Mouse (Mus musculus): ENCODE measurements around the gene Gm14685.
"Not testable (repeated sequence)": the region's sequence is repeated elsewhere in the genome, so short reads cannot be mapped to it uniquely, and the experiment has no call there.

Gm14685 gene

DNA sequence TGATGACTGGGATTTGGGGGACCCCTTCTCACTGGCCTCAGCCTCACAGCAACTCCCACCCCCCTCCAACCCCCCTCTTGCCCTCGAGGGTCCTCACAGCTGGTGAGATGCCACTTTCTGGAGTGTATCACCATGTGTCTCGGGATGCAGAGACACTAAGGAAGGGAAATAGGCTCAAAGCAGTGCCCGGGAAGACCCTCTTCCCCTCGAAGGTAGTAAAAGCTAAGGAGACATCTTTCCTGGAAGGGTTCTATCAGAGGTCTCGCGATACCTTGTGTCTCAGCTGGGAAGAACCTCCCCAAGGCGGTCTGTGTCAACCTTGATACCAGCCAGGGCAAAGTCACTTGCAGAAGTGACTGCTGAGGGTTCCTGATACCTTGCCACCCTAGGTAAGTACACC lies at the start of gene Gm14685:
TSS of gene Gm14685 (plus strand) at position 301 of the 400 bp plus-strand sequence.
- not testable (repeated sequence) for DNase-seq (ENCODE audit: low spot score in 2 of 2)

DNA sequence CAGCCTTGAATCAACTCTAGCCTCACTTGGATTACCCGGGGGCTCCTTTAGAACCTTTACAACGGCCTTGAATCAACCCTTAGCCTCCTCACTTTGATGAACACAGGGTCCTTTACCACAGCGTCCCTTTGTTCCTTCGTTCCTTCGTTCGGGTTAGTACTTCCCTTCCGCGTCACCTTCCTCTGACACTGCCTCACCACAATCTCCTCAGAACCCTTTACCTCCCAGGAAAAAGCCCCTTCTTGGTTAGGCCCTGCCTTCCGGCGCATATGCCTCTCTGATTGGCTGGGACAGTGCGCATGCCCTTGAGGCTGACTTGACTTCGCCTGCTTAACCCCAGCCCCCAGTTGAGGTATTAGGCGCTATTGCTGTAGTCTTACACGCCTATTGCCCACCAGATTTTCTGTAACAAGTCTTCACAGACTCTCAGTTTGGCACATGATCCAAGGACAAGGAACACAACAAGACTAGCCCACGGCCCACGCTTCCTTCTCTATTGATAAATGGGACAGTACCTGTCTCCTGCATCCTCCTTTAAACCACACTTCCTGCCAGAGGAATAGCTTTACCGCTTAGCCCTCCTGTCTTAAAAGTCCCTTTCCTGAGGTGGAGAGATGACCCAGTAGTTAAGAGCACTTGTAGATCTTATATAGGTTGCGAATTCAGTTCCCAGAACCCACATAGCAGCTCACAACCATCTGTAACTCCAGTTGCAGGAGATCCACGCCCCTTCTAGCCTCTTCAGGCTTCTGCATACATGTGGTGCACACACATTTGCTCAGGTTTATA lies 34.4 kb upstream of the Gm14685 start, which contains the start of gene Xlr4a:
TSS of gene Xlr4a (minus strand) at position 212 of the 789 bp plus-strand sequence.
- DNase-seq (ENCODE audit: low spot score in 2 of 2), result not testable (repeated sequence)

DNA sequence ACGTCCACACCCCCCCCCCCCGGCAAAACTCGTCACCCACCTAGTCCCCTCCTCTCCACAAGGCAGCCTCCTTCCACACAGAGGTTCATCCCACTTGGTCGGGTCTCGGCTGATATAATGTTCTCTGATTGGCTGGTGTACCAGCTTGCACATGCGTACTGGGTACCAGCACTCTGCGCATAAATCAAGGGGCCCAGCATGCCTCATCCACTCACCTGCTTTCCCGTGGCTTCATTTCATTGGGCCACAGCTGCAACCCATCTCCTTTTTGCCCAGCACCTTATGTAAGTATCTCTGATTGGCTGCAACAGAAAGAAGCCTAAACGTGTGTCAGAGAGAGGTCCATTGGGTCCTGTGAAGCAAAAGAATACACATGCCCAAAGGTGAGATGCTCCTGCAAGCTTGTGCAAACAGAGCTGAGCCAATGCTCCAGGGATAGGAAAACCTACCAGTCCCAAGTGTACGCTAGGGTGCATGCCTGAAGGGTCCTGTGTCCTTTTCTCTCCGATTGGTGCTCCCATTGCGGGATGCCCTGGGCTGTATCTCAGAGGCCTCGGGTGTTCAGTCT lies 19.8 kb upstream of the Gm14685 start, which contains the start of gene Xlr3a:
TSS of gene Xlr3a (minus strand) at position 155 of the 568 bp plus-strand sequence.
- not testable (repeated sequence) for DNase-seq (ENCODE audit: low spot score in 2 of 2)

- not testable (repeated sequence) for DNase-seq (ENCODE audit: low spot score in 2 of 2)
Observed at GRCm38 (mm10) chrX:73122859-73123829, 6.3 kb downstream of the Gm14685 start.

GRCm38 (mm10) chrX:73143218-73143618 lies 26.4 kb downstream of the Gm14685 start:
- not testable (repeated sequence) for DNase-seq (ENCODE audit: low spot score in 2 of 2)

DNA sequence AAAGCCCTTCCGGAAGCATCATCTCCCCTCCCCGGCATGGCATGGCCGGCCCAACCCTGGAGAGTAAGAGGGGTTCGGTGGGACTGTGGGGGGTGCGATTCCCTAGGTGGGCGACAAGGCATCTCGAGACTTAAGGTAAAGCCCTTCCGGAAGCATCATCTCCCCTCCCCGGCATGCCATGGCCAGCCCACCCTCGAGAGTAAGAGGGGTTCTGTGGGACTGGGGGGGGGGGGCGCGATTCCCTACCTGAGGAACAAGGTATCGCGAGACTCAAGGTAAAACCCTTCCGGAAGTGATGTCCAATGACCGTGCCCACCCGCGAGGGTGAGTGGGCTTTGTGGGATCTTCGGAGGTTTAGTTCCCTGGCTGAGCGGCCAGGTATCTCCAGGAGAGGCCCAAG lies 31.6 kb downstream of the Gm14685 start, which contains the start of gene Xlr5b:
TSS of gene Xlr5b (plus strand) at position 301 of the 400 bp plus-strand sequence.
- DNase-seq (ENCODE audit: low spot score in 2 of 2), result not testable (repeated sequence)

DNA sequence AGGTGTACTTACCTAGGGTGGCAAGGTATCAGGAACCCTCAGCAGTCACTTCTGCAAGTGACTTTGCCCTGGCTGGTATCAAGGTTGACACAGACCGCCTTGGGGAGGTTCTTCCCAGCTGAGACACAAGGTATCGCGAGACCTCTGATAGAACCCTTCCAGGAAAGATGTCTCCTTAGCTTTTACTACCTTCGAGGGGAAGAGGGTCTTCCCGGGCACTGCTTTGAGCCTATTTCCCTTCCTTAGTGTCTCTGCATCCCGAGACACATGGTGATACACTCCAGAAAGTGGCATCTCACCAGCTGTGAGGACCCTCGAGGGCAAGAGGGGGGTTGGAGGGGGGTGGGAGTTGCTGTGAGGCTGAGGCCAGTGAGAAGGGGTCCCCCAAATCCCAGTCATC lies 32.5 kb downstream of the Gm14685 start, which contains the start of gene DXBay18:
TSS of gene DXBay18 (minus strand) at position 101 of the 400 bp plus-strand sequence.
- DNase-seq (ENCODE audit: low spot score in 2 of 2), result not testable (repeated sequence)

DNA sequence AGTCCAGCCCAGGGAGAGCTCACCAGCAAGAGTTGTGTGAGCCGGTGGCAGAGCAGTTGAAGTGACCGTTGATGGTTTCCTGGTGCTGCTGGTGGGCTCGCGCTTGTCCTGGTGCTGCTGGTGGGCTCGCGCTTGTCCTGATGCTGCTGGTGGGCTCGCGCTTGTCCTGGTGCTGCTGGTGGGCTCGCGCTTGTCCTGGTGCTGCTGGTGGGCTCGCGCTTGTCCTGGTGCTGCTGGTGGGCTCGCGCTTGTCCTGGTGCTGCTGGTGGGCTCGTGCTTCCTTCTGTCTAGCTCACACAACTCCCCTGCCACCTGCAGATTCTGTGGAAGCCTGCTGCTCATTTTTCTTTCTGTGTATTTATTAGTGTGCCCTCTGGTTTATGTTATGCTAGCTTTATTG lies 60.0 kb downstream of the Gm14685 start, which contains the start of gene Spin2d:
TSS of gene Spin2d (minus strand) at position 101 of the 400 bp plus-strand sequence.
- DNase-seq (ENCODE audit: low spot score in 2 of 2), result not testable (repeated sequence)
